Mouse (Mus musculus) adrenal gland, adult 18-20 months (tissue): ENCODE data around the gene Iqcg. TPM values are rescaled to one million over a fixed set of nuclear protein-coding genes. Genes with fewer than 3 reads are reported as not detected.

Source experiments
- DNase-seq, 2 experiments: peaks; one replicate each; pipeline ENCODE4 v3.0.0; 2021 to 2022; ENCODE audit warnings: low spot score in 2 of 2
- microRNA-seq, 2 experiments: library from miRNA; unstranded; fragments of <30 nt; microRNA quantifications; one replicate each; pipeline ENCODE4 v1.2.0; 2021; ENCODE audit warnings: borderline number of aligned reads in 2 of 2
- total RNA-seq, 2 experiments: library from RNA; stranded (reverse); gene quantifications; 1 replicate in 1 of 2; 2 replicates in 1 of 2; pipeline ENCODE4 v1.2.3; 2021

Iqcg gene
- total RNA-seq, 2 experiments from 2014 or later: 2.1 to 2.6 TPM

DNA sequence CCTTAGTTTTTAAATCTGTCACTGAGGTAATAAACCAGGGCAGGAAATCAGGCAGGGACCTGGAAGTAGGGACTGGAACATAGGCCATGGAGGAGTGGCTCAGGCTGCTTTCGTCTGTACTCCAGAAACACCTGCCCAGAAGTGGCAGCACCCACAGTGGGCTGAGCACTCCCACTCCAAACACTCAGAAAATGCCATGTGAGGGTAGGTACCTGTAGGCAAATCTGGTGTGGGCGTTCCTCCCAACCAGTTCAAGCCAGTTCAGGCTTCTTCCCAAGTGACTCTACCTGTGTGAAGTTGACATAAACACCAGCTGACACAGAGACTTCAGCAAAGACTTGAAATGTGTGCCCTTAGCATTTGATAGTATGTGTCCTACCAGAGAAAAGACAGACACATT, 71.4 kb downstream of the Iqcg start:
- DNase-seq: no peak

DNA sequence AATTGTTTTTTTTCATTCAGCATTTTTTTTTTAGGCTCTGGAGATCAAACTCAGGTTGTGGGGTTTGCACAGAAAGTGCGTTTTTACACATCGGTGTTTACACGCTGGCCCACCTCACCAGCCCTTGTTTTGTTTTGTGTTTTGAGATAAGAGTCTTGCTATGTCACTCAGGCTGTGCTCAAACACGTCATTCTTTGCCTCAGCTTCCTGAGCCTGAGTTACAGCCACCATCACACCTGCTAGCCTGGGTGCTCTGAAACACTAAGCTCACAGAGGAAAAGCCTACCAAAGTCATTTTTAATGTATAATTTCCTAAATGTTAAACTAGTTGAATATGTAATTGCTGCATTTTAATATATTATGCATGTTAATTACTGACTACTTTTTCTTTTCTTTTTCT, 74.6 kb downstream of the Iqcg start:
- DNase-seq: no peak

DNA sequence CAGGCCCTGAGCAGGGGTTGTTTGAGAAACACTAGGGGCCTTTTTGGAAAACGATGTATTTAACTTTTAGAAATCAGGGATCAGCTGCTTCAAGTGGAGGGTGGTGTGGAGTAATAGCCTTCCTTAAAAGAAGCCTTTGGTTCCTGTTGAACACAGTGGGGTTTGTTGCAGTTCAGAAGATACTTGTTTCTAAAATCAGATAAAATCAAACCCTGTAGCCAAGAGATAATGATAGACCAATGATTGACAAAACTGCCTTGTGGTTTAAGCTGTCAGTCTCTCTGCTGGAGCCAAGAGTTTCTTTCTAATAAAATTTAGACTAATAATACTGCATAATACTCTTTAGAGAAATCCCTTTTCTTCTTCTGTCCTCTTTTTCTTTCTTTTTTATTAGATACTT, 75.8 kb downstream of the Iqcg start:
- no peak for DNase-seq

DNA sequence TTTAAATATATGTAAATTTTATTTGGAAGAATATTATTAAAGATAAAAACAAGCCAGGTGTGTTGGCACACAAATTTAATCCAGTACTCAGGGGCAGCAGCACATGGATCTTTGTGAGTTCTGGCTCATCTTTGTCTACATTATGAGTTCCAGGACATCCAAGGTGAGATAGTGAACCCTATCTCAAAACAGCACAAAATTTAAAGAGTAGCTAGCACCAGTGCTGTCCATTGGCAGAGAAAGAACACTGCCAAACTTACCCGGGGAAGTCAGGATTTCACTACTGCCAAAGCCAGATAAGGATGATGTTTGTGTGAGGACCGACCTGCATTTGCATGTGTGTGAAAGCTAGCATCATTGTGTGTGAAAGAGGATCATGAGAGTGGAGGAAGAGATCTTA, 83.0 kb downstream of the Iqcg start:
- no peak for DNase-seq

DNA sequence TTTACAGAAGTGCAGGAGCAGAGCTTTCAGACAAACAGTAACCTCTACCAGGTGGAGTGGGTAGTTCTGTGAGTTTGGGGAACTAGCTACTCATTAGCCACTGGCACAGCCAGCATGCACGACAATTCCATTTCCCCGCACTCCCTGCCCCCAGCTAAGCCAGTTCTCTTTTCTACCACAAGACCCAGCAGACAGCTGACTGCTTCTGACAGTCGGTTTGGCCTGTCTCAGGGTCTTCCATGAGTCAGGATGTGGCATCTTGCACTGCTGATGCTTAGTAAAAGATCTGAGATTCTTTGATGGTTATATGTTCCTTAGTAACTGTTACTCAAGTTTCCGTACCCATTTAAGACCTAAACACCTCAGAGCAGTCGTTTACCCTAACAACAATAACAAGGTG, 83.5 kb downstream of the Iqcg start:
- DNase-seq: no peak

Small RNA genes within 50 kb of the gene (microRNA-seq; reads per million reads assigned to microRNA genes)
- gene Gm22231: 0 reads per million in 2 experiments
- gene Mir1947: 5.7 to 8.0 reads per million in 2 experiments

Other genes with a start within 250 kb of the Iqcg start
- gene Smbd1, start 245.7 kb downstream of the Iqcg start, total RNA-seq: not detected
- gene Fyttd1, start 178.7 kb downstream of the Iqcg start, total RNA-seq: 100 to 1,000 TPM; 109 to 111 TPM
- gene Rubcn, start 178.5 kb downstream of the Iqcg start, total RNA-seq: 10 to 100 TPM; 23.1 to 24.3 TPM
- 10 to 100 TPM; 27.9 to 33.1 TPM for gene Lrch3, start 142.1 kb downstream of the Iqcg start, total RNA-seq
- 100 to 1,000 TPM; 631 to 697 TPM for gene Rpl35a, start 235 bp upstream of the Iqcg start, total RNA-seq
- gene Lmln, start 6.3 kb upstream of the Iqcg start, total RNA-seq: 10 to 100 TPM in 1 of 2 experiments, 1 to 10 TPM in 1; 7.9 to 23.7 TPM
- 10 to 100 TPM; 44.9 to 47.3 TPM for gene Osbpl11, start 128.9 kb upstream of the Iqcg start, total RNA-seq
- 10 to 100 TPM; 32.9 to 39.8 TPM for gene Snx4, start 195.2 kb upstream of the Iqcg start, total RNA-seq